Mouse (Mus musculus) kidney, embryonic 14.5 days (tissue): Measurements from ENCODE around the gene Rdh5. TPM values are rescaled to one million over a fixed set of nuclear protein-coding genes. Genes with fewer than 3 reads are reported as not detected.

Experiments used
- ATAC-seq: fragments of 200-750 bp; cut with Nextera tagmentation; 2 replicates; pipeline ENCODE4 v1.8.0; 2017; ENCODE audit warnings: moderate number of reproducible peaks, mild to moderate bottlenecking, moderate TSS enrichment, moderate library complexity; ENCODE audit not compliant: low FRiP score, low TSS enrichment
- H3K27ac ChIP-seq: fragments of 300-500 bp; sonication (generic); 2 replicates; pipeline ENCODE4 v1.5.1; 2014; ENCODE audit warnings: low read depth, mild to moderate bottlenecking, low read length, moderate library complexity, mixed read lengths
- H3K27me3 ChIP-seq: fragments of 300-500 bp; sonication (generic); 2 replicates; pipeline ENCODE4 v1.6.1; 2014; ENCODE audit warnings: mild to moderate bottlenecking, low read length; ENCODE audit not compliant: control insufficient read depth, insufficient read depth
- H3K36me3 ChIP-seq: fragments of 300-500 bp; sonication (generic); 2 replicates; pipeline ENCODE4 v1.6.1; 2014; ENCODE audit warnings: low read length, mixed read lengths; ENCODE audit not compliant: control insufficient read depth, insufficient read depth
- H3K4me1 ChIP-seq: fragments of 300-500 bp; sonication (generic); 2 replicates; pipeline ENCODE4 v1.6.1; 2014; ENCODE audit warnings: low read length, mixed read lengths; ENCODE audit not compliant: control insufficient read depth, insufficient read depth
- H3K4me2 ChIP-seq: fragments of 300-500 bp; sonication (generic); replicated peaks from 2 replicates; pipeline ENCODE4 v1.6.1; 2014; ENCODE audit warnings: low read depth, mild to moderate bottlenecking, low read length
- H3K4me3 ChIP-seq: fragments of 300-500 bp; sonication (generic); 2 replicates; pipeline ENCODE4 v1.5.1; 2014; ENCODE audit warnings: mild to moderate bottlenecking, low read length
- H3K9ac ChIP-seq: fragments of 300-500 bp; sonication (generic); 2 replicates; pipeline ENCODE4 v1.6.1; 2014; ENCODE audit warnings: low read depth, mild to moderate bottlenecking, low read length, moderate library complexity
- H3K9me3 ChIP-seq: fragments of 300-500 bp; sonication (generic); 2 replicates; pipeline ENCODE4 v1.6.1; 2016; ENCODE audit warnings: low read length; ENCODE audit not compliant: control insufficient read depth
- WGBS: fragments of 180-500 bp; shearing (Covaris S2); extraction: QIAGEN DNeasy Blood & Tissue Kit; methylation state at CpG from one replicate; pipeline ENCODE4 v1.1.7; 2014; 5-methylcytosine and 5-hydroxymethylcytosine counted together
- polyA plus RNA-seq: library from polyadenylated mRNA; unstranded; fragments of >200 nt; fragmentation: Nextera tagmentation; extraction: Ambion mirVana; gene quantifications from 2 replicates; pipeline ENCODE4 v1.2.1, GENCODE M21; 2014

The Rdh5 gene
- polyA plus RNA-seq, 1 experiment from 2014 or later: 14.5 TPM

GRCm38 (mm10) chr10:128933976-128934721, 11.5 kb upstream of the Rdh5 start:
- Histone ChIP-seq H3K27ac (no peak overlapping the region), H3K4me3 (peak overlapping the region; percentile 45), H3K9ac (peak overlapping the region; percentile 28; the same call in 1 of the 2 replicates), H3K4me2 (peak overlapping the region; percentile 54), H3K27me3 (peaks cover 51% of the 10 kb centered on the region), H3K36me3 (no peaks in the 10 kb centered on the region), H3K9me3 (no peaks in the 10 kb centered on the region), H3K4me1 (0 out of 2 replicates have a peak, but pooled peaks cover 9% of the 10 kb centered on the region)
- 2% methylated on average over 21 of the region's 21 CpGs for WGBS
- ATAC-seq: peak; percentile 33; the same call in 1 of the 2 replicates

GRCm38 (mm10) chr10:128933574-128933973, 10.9 kb upstream of the Rdh5 start, which contains the start of gene Itga7:
Gene Itga7, plus strand, starts transcription at chr10:128933818.
- peak; percentile 88 for ATAC-seq
- Histone ChIP-seq H3K9ac (peak within 1 kb of the TSS; percentile 28; the same call in 1 of the 2 replicates), H3K27ac (no peak within 1 kb of the TSS), H3K36me3 (no peaks in the 10 kb centered on the region), H3K9me3 (no peaks in the 10 kb centered on the region), H3K4me3 (peak within 1 kb of the TSS; percentile 45), H3K4me2 (peak within 1 kb of the TSS; percentile 54), H3K4me1 (0 out of 2 replicates have a peak, but pooled peaks cover 9% of the 10 kb centered on the region), H3K27me3 (peaks cover 51% of the 10 kb centered on the region)
- WGBS: 2% methylated on average over 26 of the region's 26 CpGs

- H3K4me2 ChIP-seq: no peak overlapping the region
- 23% methylated on average over 2 of the region's 2 CpGs for WGBS
- H3K9me3 ChIP-seq: no peaks in the 10 kb centered on the region
- ATAC-seq: no peak
- no peak overlapping the region for H3K9ac ChIP-seq
- H3K4me1 ChIP-seq: 0 out of 2 replicates have a peak, but pooled peaks cover 9% of the 10 kb centered on the region
- no peak overlapping the region for H3K27ac ChIP-seq
- H3K36me3 ChIP-seq: no peaks in the 10 kb centered on the region
- no peak overlapping the region for H3K4me3 ChIP-seq
- peaks cover 56% of the 10 kb centered on the region for H3K27me3 ChIP-seq
Observed at GRCm38 (mm10) chr10:128931441-128931840, 8.8 kb upstream of the Rdh5 start.

- no peaks in the 10 kb centered on the region for H3K9me3 ChIP-seq
- no peak overlapping the region for H3K4me3 ChIP-seq
- no peak for ATAC-seq
- peaks cover 39% of the 10 kb centered on the region for H3K27me3 ChIP-seq
- 68% methylated on average over 7 of the region's 7 CpGs for WGBS
- no peak overlapping the region for H3K27ac ChIP-seq
- H3K9ac ChIP-seq: no peak overlapping the region
- 0 out of 2 replicates have a peak, but pooled peaks cover 9% of the 10 kb centered on the region for H3K4me1 ChIP-seq
- no peak overlapping the region for H3K4me2 ChIP-seq
- H3K36me3 ChIP-seq: no peaks in the 10 kb centered on the region
Observed at GRCm38 (mm10) chr10:128929638-128930378, 7.1 kb upstream of the Rdh5 start.

- Histone ChIP-seq H3K27me3 (peaks cover 27% of the 10 kb centered on the region), H3K4me2 (no peak overlapping the region), H3K4me1 (peaks cover 7% of the 10 kb centered on the region), H3K9me3 (no peaks in the 10 kb centered on the region), H3K4me3 (no peak overlapping the region), H3K27ac (no peak overlapping the region), H3K36me3 (no peaks in the 10 kb centered on the region), H3K9ac (no peak overlapping the region)
- WGBS: 36% methylated on average over 4 of the region's 4 CpGs
- ATAC-seq: no peak
Observed at GRCm38 (mm10) chr10:128928356-128928755, 5.7 kb upstream of the Rdh5 start.

- H3K36me3 ChIP-seq: 0 out of 2 replicates have a peak, but pooled peaks cover 4% of the 10 kb centered on the region
- peak within 1 kb of the TSS; percentile 57 for H3K4me3 ChIP-seq
- 0 out of 2 replicates have a peak, but pooled peaks cover 6% of the 10 kb centered on the region for H3K27me3 ChIP-seq
- H3K4me1 ChIP-seq: peaks cover 22% of the 10 kb centered on the region
- WGBS: 69% methylated on average over 9 of the region's 9 CpGs
- peak within 1 kb of the TSS; percentile 57 for H3K4me2 ChIP-seq
- H3K9ac ChIP-seq: peak within 1 kb of the TSS; percentile 73
- H3K27ac ChIP-seq: peak within 1 kb of the TSS; percentile 89
- no peak for ATAC-seq
- no peaks in the 10 kb centered on the region for H3K9me3 ChIP-seq
Observed at GRCm38 (mm10) chr10:128923935-128924334, 1.2 kb upstream of the Rdh5 start, which contains the start of gene Bloc1s1. Gene Bloc1s1, minus strand, starts transcription at chr10:128924035.

- WGBS: under 1% methylated on average over 42 of the region's 42 CpGs
- H3K9ac ChIP-seq: peak overlapping the region; percentile 73
Observed at GRCm38 (mm10) chr10:128923013-128923691, 464 bp upstream of the Rdh5 start.

More at GRCm38 (mm10) chr10:128923013-128923691, 464 bp upstream of the Rdh5 start:
- H3K9me3 ChIP-seq: no peaks in the 10 kb centered on the region
- peak overlapping the region; percentile 89 for H3K27ac ChIP-seq
- H3K4me3 ChIP-seq: peak overlapping the region; percentile 57
- peak overlapping the region; percentile 57 for H3K4me2 ChIP-seq
- 0 out of 2 replicates have a peak, but pooled peaks cover 2% of the 10 kb centered on the region for H3K27me3 ChIP-seq
- H3K4me1 ChIP-seq: peaks cover 22% of the 10 kb centered on the region
- H3K36me3 ChIP-seq: 0 out of 2 replicates have a peak, but pooled peaks cover 9% of the 10 kb centered on the region
- ATAC-seq: peak; percentile 96
